Mouse (Mus musculus) B cell, adult 62 days (primary cell): ENCODE data around the gene Nabp1. TPM values are rescaled to one million over a fixed set of nuclear protein-coding genes. Genes with fewer than 3 reads are reported as not detected.

ENCODE experiments used
- total RNA-seq: library from RNA; stranded (reverse); gene quantifications from 4 replicates; pipeline ENCODE4 v1.2.4, GENCODE M21; 2023

Gene Nabp1
- total RNA-seq = 46.8 to 55.1 TPM (median 52.7 TPM) in 4 replicates

DNA sequence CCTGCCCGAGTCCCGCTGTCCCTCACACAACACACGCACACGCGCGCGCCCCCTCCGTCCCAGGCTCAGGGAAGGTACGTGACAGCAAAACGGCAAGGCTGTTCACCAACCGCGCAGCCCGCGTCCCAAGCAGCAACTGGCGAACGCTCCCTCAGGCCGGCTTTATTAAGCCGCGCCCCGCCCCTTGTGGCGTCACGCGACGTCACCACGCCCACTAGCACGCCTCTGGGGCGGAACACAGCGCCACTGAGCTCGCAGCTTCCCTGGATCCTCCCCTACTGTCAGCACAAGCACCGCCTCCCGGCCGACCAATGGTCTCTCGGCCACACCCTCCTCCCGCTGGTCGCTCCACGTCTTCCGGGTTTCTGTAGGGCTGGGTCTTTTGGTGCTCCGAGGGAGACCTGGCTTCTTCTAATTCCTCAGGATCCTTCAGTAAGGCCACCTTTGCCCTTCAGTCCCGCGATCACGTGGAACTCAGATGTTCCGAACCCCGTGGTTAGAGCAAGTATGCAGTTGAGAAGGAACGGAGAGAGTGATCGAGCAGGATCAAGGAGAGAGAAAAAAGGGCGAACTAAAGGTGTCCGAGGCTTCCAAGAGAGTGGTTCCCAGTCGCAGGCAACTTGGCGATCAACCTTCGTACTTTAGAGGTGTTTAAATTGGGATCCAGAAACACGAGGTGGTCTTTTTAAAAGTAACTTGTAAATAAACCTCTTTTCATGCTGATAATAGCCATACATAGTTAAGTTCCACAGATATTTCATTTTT, at the start of gene Nabp1:
Gene Nabp1 (minus strand): TSS at position 164 of the 765 bp plus-strand sequence.

Other genes with a start within 250 kb of the Nabp1 start
- gene Cavin2, start 189.3 kb downstream of the Nabp1 start, total RNA-seq = 0.24 to 0.32 TPM (median 0.29 TPM) in 4 replicates